Mouse (Mus musculus): ENCODE results near the gene Gm20825. TPM values are rescaled to one million over a fixed set of nuclear protein-coding genes. Genes with fewer than 3 reads are reported as not detected.
"Not testable (repeated sequence)": the region's sequence is repeated elsewhere in the genome, so short reads cannot be mapped to it uniquely, and the experiment has no call there.

The Gm20825 gene
- not detected in 2 replicates for polyA plus RNA-seq (2016; fragmentation: Nextera tagmentation; extraction: Ambion mirVana)

- not testable (repeated sequence) for ATAC-seq (ENCODE audit: low FRiP score, low read depth); H3K4me1 ChIP-seq; H3K36me3 ChIP-seq; H3K4me3 ChIP-seq; H3K27me3 ChIP-seq; H3K4me2 ChIP-seq (replicated peaks); H3K27ac ChIP-seq (replicated peaks); H3K9ac ChIP-seq (replicated peaks); H3K9me3 ChIP-seq
- WGBS, result 49% methylated on average over 3 of the region's 4 CpGs
These were observed at the start of gene Gm20825 for GRCm38 (mm10) chrY:8071407-8071806. Gene Gm20825 (minus strand): TSS chrY:8071507.

Other genes starting within 250 kb of the Gm20825 start
- not detected in 2 replicates for gene Gm29049, start 74.3 kb downstream of the Gm20825 start, polyA plus RNA-seq (2016; fragmentation: Nextera tagmentation; extraction: Ambion mirVana)
- not detected in 2 replicates for gene Gm20824, start 186.4 kb upstream of the Gm20825 start, polyA plus RNA-seq (2016; fragmentation: Nextera tagmentation; extraction: Ambion mirVana)

Measured in midbrain, embryonic 12.5 days (tissue).